9 mouse cellular contexts compared by ENCODE assay signal in genomic region chr4:58867242-58867641, GRCm38 (mm10). TPM values are rescaled to one million over a fixed set of nuclear protein-coding genes. Genes with fewer than 3 reads are reported as not detected.
A peak's percentile ranks its signal among the peaks of the same experiment; 100 is the strongest.
DNase-seq lines count a peak whose midpoint lies in the region; ATAC-seq and TF ChIP-seq lines count a peak whose summit lies in the region.
"Had no signal": no experiment of that assay in that cellular context is flagged by ENCODE, and none has a peak within 500 bp of the region (broad histone marks: within the 10 kb centered on the region; RNA-seq: fewer than 3 reads in every experiment).

No protein-coding gene starts in this region.

- no peak for TF ChIP-seq CTCF in forebrain, postnatal 0 days (IDR thresholded peaks at IDR 0.05; ENCODE audit: low read depth)

- H3K9me3 ChIP-seq in heart, embryonic 12.5 days (replicated peaks), result no peaks in the 10 kb centered on the region
- H3K9me3 ChIP-seq in forebrain, postnatal 0 days (ENCODE audit: low read length), result no peaks in the 10 kb centered on the region
- H3K9me3 ChIP-seq: midbrain, embryonic 10.5 days had no signal

- H3K36me3 ChIP-seq in heart, embryonic 12.5 days, result peaks cover 23% of the 10 kb centered on the region
- H3K36me3 ChIP-seq in forebrain, postnatal 0 days (ENCODE audit: insufficient read depth), result peaks cover under 1% of the 10 kb centered on the region; the same call in 1 of the 2 replicates

- peak; percentile 19 to 43 for DNase-seq in heart, adult 9 months (ENCODE audit: low spot score in 2 of 2)
- DNase-seq in urinary bladder, postnatal 14 days (ENCODE audit: low spot score), result peak; percentile 40
- no peak for DNase-seq in urinary bladder, postnatal 10 days (ENCODE audit: low spot score)
- DNase-seq in fibroblast of lung, adult 2 months (ENCODE audit: low read depth), result peak; percentile 85
- DNase-seq in telencephalon, adult 2 months (ENCODE audit: low read depth, low spot score), result peak; percentile 28
- no peak for DNase-seq in forebrain, postnatal 0 days

- no peak overlapping the region for H3K4me3 ChIP-seq in heart, embryonic 12.5 days
- no peak overlapping the region for H3K4me3 ChIP-seq in forebrain, postnatal 0 days (ENCODE audit: low read depth, low read length)
- H3K4me3 ChIP-seq: midbrain, embryonic 10.5 days had no signal

- no peak for ATAC-seq in heart, embryonic 12.5 days (ENCODE audit: insufficient number of reproducible peaks, low FRiP score)
- no peak for ATAC-seq in inflammation-experienced regulatory T-cells, adult 6 months
- ATAC-seq in forebrain, postnatal 0 days, result no peak

- no peaks in the 10 kb centered on the region for H3K27me3 ChIP-seq in heart, embryonic 12.5 days (replicated peaks)
- H3K27me3 ChIP-seq in forebrain, postnatal 0 days (ENCODE audit: insufficient read depth, low read length), result no peaks in the 10 kb centered on the region

- H3K27ac ChIP-seq in heart, embryonic 12.5 days (ENCODE audit: poor library complexity, severe bottlenecking), result no peak overlapping the region
- H3K27ac ChIP-seq in forebrain, postnatal 0 days (ENCODE audit: low read depth, low read length), result no peak overlapping the region
- H3K27ac ChIP-seq: midbrain, embryonic 10.5 days had no signal

- no peak overlapping the region for H3K9ac ChIP-seq in heart, embryonic 12.5 days
- no peak overlapping the region for H3K9ac ChIP-seq in forebrain, postnatal 0 days

- H3K4me1 ChIP-seq in heart, embryonic 12.5 days (replicated peaks), result no peaks in the 10 kb centered on the region
- H3K4me1 ChIP-seq in forebrain, postnatal 0 days (ENCODE audit: insufficient read depth), result no peaks in the 10 kb centered on the region
- H3K4me1 ChIP-seq: midbrain, embryonic 10.5 days had no signal

- WGBS in heart, embryonic 12.5 days, result 92% methylated on average over 6 of the region's 6 CpGs
- 75% methylated on average over 6 of the region's 6 CpGs for WGBS in forebrain, postnatal 0 days

- H3K4me2 ChIP-seq in heart, embryonic 12.5 days, result no peak overlapping the region
- no peak overlapping the region for H3K4me2 ChIP-seq in forebrain, postnatal 0 days (ENCODE audit: low read depth)

RNA-seq across cellular contexts. Expression of gene Ecpas, which starts 45.3 kb away (rescaled TPM):
- polyA plus RNA-seq in heart, embryonic 12.5 days (2016; fragmentation: Nextera tagmentation; extraction: Ambion mirVana), result 40.1 and 40.6 TPM in 2 replicates
- polyA plus RNA-seq in inflammation-experienced regulatory T-cells, adult 6 months (2017; shearing (Covaris generic)), result 10 to 100 TPM; 20.8 to 32.6 (median 31.2) TPM
- 64.5 and 81.6 TPM in 2 replicates for total RNA-seq in forebrain, postnatal 0 days (2014; rRNA removed)
- 19.5 and 22.5 TPM in 2 replicates for polyA plus RNA-seq in forebrain, postnatal 0 days (2015; fragmentation: Nextera tagmentation; extraction: Ambion mirVana)

Comparison
In these comparisons a context has a peak if more than half of its experiments do, and no peak if none do; other contexts are left out.
1. DNase-seq: peak in heart, adult 9 months (2 of 2), urinary bladder, postnatal 14 days (single experiment), fibroblast of lung, adult 2 months (single experiment) and telencephalon, adult 2 months (single experiment); none in urinary bladder, postnatal 10 days (single experiment) and forebrain, postnatal 0 days (single experiment).